8 mouse cellular contexts compared by ENCODE assay signal in the genomic region with DNA sequence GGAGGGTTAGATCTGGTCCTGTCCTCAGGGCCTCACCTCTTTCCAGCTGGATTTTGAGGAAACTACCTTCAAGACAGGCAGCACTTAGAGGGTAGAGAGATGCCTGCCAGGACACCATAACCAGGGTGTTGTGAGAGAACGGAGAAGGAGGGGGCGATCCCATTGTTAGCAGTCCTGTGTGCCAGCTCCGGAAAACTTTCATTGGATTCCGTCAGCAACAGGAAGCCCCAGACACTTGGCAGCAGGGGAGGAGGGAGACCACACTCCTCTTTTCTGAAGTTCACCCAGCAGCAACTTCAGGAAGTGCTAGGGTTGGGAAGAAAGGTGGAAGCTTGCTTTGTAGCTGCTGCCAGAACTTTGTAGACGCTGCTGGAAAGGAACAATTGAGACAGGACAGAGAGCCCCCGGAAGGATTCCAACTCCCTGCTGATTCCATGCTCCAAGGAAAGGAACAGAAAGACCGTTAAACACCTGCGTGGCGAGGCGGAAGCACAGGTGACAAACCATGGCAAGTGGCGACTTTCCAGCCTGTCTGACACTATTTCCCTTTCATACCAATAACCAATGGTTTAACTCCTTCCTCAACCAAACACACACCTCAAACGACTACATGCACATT.
DNase-seq lines count a peak whose midpoint lies in the region; ATAC-seq lines count a peak whose summit lies in the region.
"Had no signal": no experiment of that assay in that cellular context is flagged by ENCODE, and none has a peak within 500 bp of the region (broad histone marks: within the 10 kb centered on the region; RNA-seq: fewer than 3 reads in every experiment).

No protein-coding gene starts in this region.

- H3K4me1 ChIP-seq in embryonic facial prominence, embryonic 13.5 days, result peaks cover 11% of the 10 kb centered on the region
- H3K4me1 ChIP-seq in hindbrain, embryonic 11.5 days (replicated peaks; ENCODE audit: control insufficient read depth, insufficient read depth, low read length), result no peaks in the 10 kb centered on the region
- peaks cover 8% of the 10 kb centered on the region for H3K4me1 ChIP-seq in midbrain, embryonic 15.5 days

- no peaks in the 10 kb centered on the region for H3K9me3 ChIP-seq in embryonic facial prominence, embryonic 13.5 days
- H3K9me3 ChIP-seq in hindbrain, embryonic 11.5 days (ENCODE audit: control insufficient read depth, low read length), result no peaks in the 10 kb centered on the region
- no peaks in the 10 kb centered on the region for H3K9me3 ChIP-seq in midbrain, embryonic 15.5 days

- no peak for ATAC-seq in embryonic facial prominence, embryonic 13.5 days (ENCODE audit: insufficient number of reproducible peaks, insufficient read depth, low FRiP score, low TSS enrichment, low read depth)
- ATAC-seq in hindbrain, embryonic 11.5 days (ENCODE audit: low FRiP score), result peak; percentile 25; the same call in 1 of the 2 replicates
- peak; percentile 45; the same call in 1 of the 2 replicates for ATAC-seq in midbrain, embryonic 15.5 days (replicated peaks)

- no peak overlapping the region for H3K4me3 ChIP-seq in embryonic facial prominence, embryonic 13.5 days
- H3K4me3 ChIP-seq in hindbrain, embryonic 11.5 days (ENCODE audit: low read depth, low read length), result no peak overlapping the region
- H3K4me3 ChIP-seq in midbrain, embryonic 15.5 days, result no peak overlapping the region
- H3K4me3 ChIP-seq: erythroblast, embryonic 14.5 days had no signal

- peak overlapping the region; percentile 57; the same call in 1 of the 2 replicates for H3K27ac ChIP-seq in embryonic facial prominence, embryonic 13.5 days
- no peak overlapping the region for H3K27ac ChIP-seq in hindbrain, embryonic 11.5 days (ENCODE audit: low read depth, low read length)
- H3K27ac ChIP-seq in midbrain, embryonic 15.5 days, result peak overlapping the region; percentile 50; the same call in 1 of the 2 replicates

- H3K36me3 ChIP-seq in embryonic facial prominence, embryonic 13.5 days, result no peaks in the 10 kb centered on the region
- no peaks in the 10 kb centered on the region for H3K36me3 ChIP-seq in hindbrain, embryonic 11.5 days (ENCODE audit: control insufficient read depth, insufficient read depth, low read length)
- H3K36me3 ChIP-seq in midbrain, embryonic 15.5 days (replicated peaks), result no peaks in the 10 kb centered on the region

- 26% methylated on average over 12 of the region's 12 CpGs for WGBS in embryonic facial prominence, embryonic 13.5 days
- 25% methylated on average over 12 of the region's 12 CpGs for WGBS in hindbrain, embryonic 11.5 days
- 22% methylated on average over 12 of the region's 12 CpGs for WGBS in midbrain, embryonic 15.5 days

- no peaks in the 10 kb centered on the region; the same call in 1 of the 2 replicates for H3K27me3 ChIP-seq in embryonic facial prominence, embryonic 13.5 days
- no peaks in the 10 kb centered on the region for H3K27me3 ChIP-seq in hindbrain, embryonic 11.5 days (ENCODE audit: control insufficient read depth, insufficient read depth, low read length)
- no peaks in the 10 kb centered on the region for H3K27me3 ChIP-seq in midbrain, embryonic 15.5 days (replicated peaks)

- DNase-seq in kidney, postnatal 14 days, result peak; percentile 14
- no peak for DNase-seq in kidney, adult 18-20 months
- peak; percentile 42 for DNase-seq in hindbrain, embryonic 11.5 days (ENCODE audit: low spot score)
- no peak for DNase-seq in spleen, adult 18-20 months
- no peak for DNase-seq in adrenal gland, postnatal 10 days

- peak overlapping the region; percentile 44; the same call in 1 of the 2 replicates for H3K9ac ChIP-seq in embryonic facial prominence, embryonic 13.5 days
- H3K9ac ChIP-seq in hindbrain, embryonic 11.5 days (ENCODE audit: low read depth, low read length), result no peak overlapping the region
- H3K9ac ChIP-seq in midbrain, embryonic 15.5 days, result no peak overlapping the region

- H3K4me2 ChIP-seq in embryonic facial prominence, embryonic 13.5 days, result peak overlapping the region; percentile 42
- H3K4me2 ChIP-seq in hindbrain, embryonic 11.5 days (replicated peaks; ENCODE audit: low read depth, low read length), result peak overlapping the region; percentile 6; the same call in 1 of the 2 replicates
- peak overlapping the region; percentile 27; the same call in 1 of the 2 replicates for H3K4me2 ChIP-seq in midbrain, embryonic 15.5 days

Comparison
In these comparisons a context has a peak if more than half of its experiments do, and no peak if none do; other contexts are left out.
1. DNase-seq: peak in kidney, postnatal 14 days (single experiment) and hindbrain, embryonic 11.5 days (single experiment); none in kidney, adult 18-20 months (single experiment), spleen, adult 18-20 months (0 of 2) and adrenal gland, postnatal 10 days (single experiment).
2. Peak in every context shown above with its lines, with median percentiles within 50 percentile points of each other: H3K4me2 ChIP-seq.